Mouse (Mus musculus) MEL (cell line): ENCODE measurements around the gene Abi3. TPM values are rescaled to one million over a fixed set of nuclear protein-coding genes. Genes with fewer than 3 reads are reported as not detected.

Experiments used
- DNase-seq: peaks from one replicate; pipeline ENCODE4 v3.0.0; 2011; ENCODE audit warnings: low read depth, low spot score
- H3K27ac ChIP-seq: 2 replicates; pipeline ENCODE4 v1.5.1; 2012; ENCODE audit warnings: low read depth, mild to moderate bottlenecking, control low read depth, low read length, moderate library complexity; ENCODE audit not compliant: control insufficient read depth
- H3K27me3 ChIP-seq, 2 experiments: fragments of 150-350 bp in 1 of 2; sonication (generic) in 1 of 2; 2 replicates each; pipeline ENCODE4 v1.6.1; 2012; ENCODE audit warnings: low read length in 2 of 2, mild to moderate bottlenecking in 2 of 2, improper control_type of control experiment in 1 of 2, moderate library complexity in 1 of 2; ENCODE audit not compliant: insufficient read depth in 2 of 2, control insufficient read depth in 1 of 2
- H3K36me3 ChIP-seq, 2 experiments: 2 replicates each; pipeline ENCODE4 v1.6.1; 2012 to 2014; ENCODE audit warnings: low read length in 2 of 2, improper control_type of control experiment in 1 of 2, inconsistent platforms in 1 of 2, mild to moderate bottlenecking in 1 of 2; ENCODE audit not compliant: insufficient read depth in 2 of 2, control insufficient read depth in 1 of 2
- H3K4me1 ChIP-seq, 2 experiments: fragments of 150-350 bp in 1 of 2; sonication (generic) in 1 of 2; 2 replicates each; pipeline ENCODE4 v1.6.1; 2012; ENCODE audit warnings: low read length in 2 of 2, improper control_type of control experiment in 1 of 2, mild to moderate bottlenecking in 1 of 2; ENCODE audit not compliant: insufficient read depth in 2 of 2, control insufficient read depth in 1 of 2
- H3K4me3 ChIP-seq, 2 experiments: fragments of 150-350 bp in 1 of 2; sonication (generic) in 1 of 2; 2 replicates each; pipeline ENCODE4 v1.5.1; 2012; ENCODE audit warnings: low read depth in 2 of 2, low read length in 2 of 2, mild to moderate bottlenecking in 2 of 2, moderate library complexity in 2 of 2, control low read depth in 1 of 2, improper control_type of control experiment in 1 of 2; ENCODE audit not compliant: control insufficient read depth in 1 of 2, insufficient read depth in 1 of 2
- H3K79me2 ChIP-seq: 2 replicates; pipeline ENCODE4 v1.6.1; 2012; ENCODE audit warnings: mild to moderate bottlenecking, low read length, moderate library complexity; ENCODE audit not compliant: control insufficient read depth, poor library complexity, insufficient read depth
- H3K9ac ChIP-seq: 2 replicates; pipeline ENCODE4 v1.6.1; 2012; ENCODE audit warnings: low read depth, mild to moderate bottlenecking, control low read depth, low read length, moderate library complexity; ENCODE audit not compliant: control insufficient read depth, poor library complexity, severe bottlenecking
- H3K9me3 ChIP-seq: fragments of 150-350 bp; sonication (generic); replicated peaks from 2 replicates; pipeline ENCODE4 v1.6.1; 2012; ENCODE audit warnings: mild to moderate bottlenecking, low read length, improper control_type of control experiment, moderate library complexity; ENCODE audit not compliant: insufficient read depth
- CHD2 ChIP-seq: IDR thresholded peaks from 2 replicates; pipeline ENCODE4 v1.6.1; 2011; ENCODE audit warnings: low read length, improper control_type of control experiment
- EP300 ChIP-seq, 2 experiments: IDR thresholded peaks; 2 replicates each; pipeline ENCODE4 v1.6.1; 2011; ENCODE audit warnings: improper control_type of control experiment in 2 of 2, low read length in 2 of 2, low read depth in 1 of 2, mild to moderate bottlenecking in 1 of 2
- GABPA ChIP-seq: IDR thresholded peaks from 2 replicates; pipeline ENCODE4 v1.6.1; 2012; ENCODE audit warnings: low read depth, mild to moderate bottlenecking, inconsistent platforms, low read length, improper control_type of control experiment, moderate library complexity
- HCFC1 ChIP-seq: IDR thresholded peaks from 2 replicates; pipeline ENCODE4 v1.6.1; 2012; ENCODE audit warnings: low read depth, mild to moderate bottlenecking, inconsistent platforms, low read length, improper control_type of control experiment, moderate library complexity
- KAT2A ChIP-seq: conservative IDR thresholded peaks from 2 replicates; pipeline ENCODE4 v1.6.1; 2012; ENCODE audit warnings: low read depth, low read length, improper control_type of control experiment, inconsistent platforms
- MAX ChIP-seq: IDR thresholded peaks from 2 replicates; pipeline ENCODE4 v1.6.1; 2011; ENCODE audit warnings: low read length, improper control_type of control experiment
- NRF1 ChIP-seq: IDR thresholded peaks from 2 replicates; pipeline ENCODE4 v1.6.1; 2014; ENCODE audit warnings: low read depth, mild to moderate bottlenecking, inconsistent platforms, low read length, improper control_type of control experiment, moderate library complexity; ENCODE audit not compliant: poor library complexity, insufficient read depth, severe bottlenecking
- POLR2AphosphoS2 ChIP-seq: IDR thresholded peaks from 2 replicates; pipeline ENCODE4 v1.6.1; 2011; ENCODE audit warnings: low read length, improper control_type of control experiment
- POLR2AphosphoS5 ChIP-seq: IDR thresholded peaks from 2 replicates; pipeline ENCODE4 v1.6.1; 2012; ENCODE audit warnings: low read depth, borderline replicate concordance, mild to moderate bottlenecking, inconsistent platforms, low read length, moderate library complexity, mixed read lengths
- RAD21 ChIP-seq: IDR thresholded peaks from 2 replicates; pipeline ENCODE4 v1.6.1; 2011; ENCODE audit warnings: mild to moderate bottlenecking, low read depth, low read length, improper control_type of control experiment
- SIN3A ChIP-seq: IDR thresholded peaks from 2 replicates; pipeline ENCODE4 v1.6.1; 2012; ENCODE audit warnings: low read length, improper control_type of control experiment, inconsistent platforms
- SMC3 ChIP-seq: IDR thresholded peaks from 2 replicates; pipeline ENCODE4 v1.6.1; 2011; ENCODE audit warnings: low read depth, low read length, improper control_type of control experiment
- TCF12 ChIP-seq: IDR thresholded peaks from 2 replicates; pipeline ENCODE4 v1.6.1; 2014; ENCODE audit warnings: low read depth, mild to moderate bottlenecking, inconsistent platforms, low read length, improper control_type of control experiment, moderate library complexity
- UBTF ChIP-seq: IDR thresholded peaks from 2 replicates; pipeline ENCODE4 v1.6.1; 2012; ENCODE audit warnings: low read depth, mild to moderate bottlenecking, inconsistent platforms, low read length, improper control_type of control experiment, moderate library complexity, borderline replicate concordance; ENCODE audit not compliant: insufficient read depth
- USF1 ChIP-seq: IDR thresholded peaks from 2 replicates; pipeline ENCODE4 v1.6.1; 2014; ENCODE audit warnings: low read depth, mild to moderate bottlenecking, inconsistent platforms, low read length, improper control_type of control experiment, moderate library complexity
- USF2 ChIP-seq, 2 experiments: IDR thresholded peaks; 2 replicates each; pipeline ENCODE4 v1.6.1; 2011 to 2012; ENCODE audit warnings: improper control_type of control experiment in 2 of 2, low read length in 2 of 2, borderline replicate concordance in 1 of 2, inconsistent platforms in 1 of 2, low read depth in 1 of 2, mild to moderate bottlenecking in 1 of 2; ENCODE audit not compliant: insufficient read depth in 1 of 2
- ZC3H11A ChIP-seq: IDR thresholded peaks from 2 replicates; pipeline ENCODE4 v1.6.1; 2012; ENCODE audit warnings: low read depth, mild to moderate bottlenecking, inconsistent platforms, low read length, improper control_type of control experiment
- ZKSCAN1 ChIP-seq: IDR thresholded peaks from 2 replicates; pipeline ENCODE4 v1.6.1; 2012; ENCODE audit warnings: low read depth, mild to moderate bottlenecking, inconsistent platforms, low read length, improper control_type of control experiment, moderate library complexity
- polyA plus RNA-seq, 2 experiments: library from polyadenylated mRNA; stranded (reverse) in 1 of 2; unstranded in 1 of 2; fragments of >175 nt in 1 of 2; fragments of >200 nt in 1 of 2; gene quantifications; 2 replicates each; pipeline versions ENCODE4 v1.2.1 to v1.2.4; 2012; ENCODE audit warnings: low replicate concordance in 2 of 2, low read depth in 1 of 2; ENCODE audit not compliant: insufficient read length in 2 of 2, insufficient read depth in 1 of 2, missing spikeins in 1 of 2
- total RNA-seq: library from RNA; depleted of rRNA; stranded (reverse); fragments of 300-350 nt; gene quantifications from 2 replicates; pipeline ENCODE4 v1.2.3, GENCODE M21; 2012

Gene Abi3
- total and polyA plus RNA-seq, 3 experiments, result 3.3 to 15.4 TPM; not detected in 1

DNA sequence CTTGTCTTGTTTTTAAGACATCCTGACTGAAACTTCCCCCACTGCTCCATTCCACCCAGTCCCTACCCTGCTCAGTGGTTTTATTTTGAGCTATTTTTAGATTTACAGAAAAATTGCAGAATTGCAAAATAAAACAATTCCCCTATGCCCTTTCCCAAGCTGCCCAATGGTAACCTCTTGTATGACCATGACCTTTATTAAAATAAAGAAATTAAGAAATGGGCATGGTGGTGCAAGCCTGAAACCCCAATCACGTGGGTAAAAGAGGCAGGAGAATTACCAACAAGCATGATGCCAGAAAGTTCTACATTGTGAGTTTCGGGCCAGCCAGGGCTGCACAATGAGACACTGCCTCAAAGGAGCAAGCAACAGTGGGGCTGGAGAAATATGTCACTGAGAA, 8.6 kb upstream of the Abi3 start:
- peaks cover 0 to 3% of the 10 kb centered on the region in 2 experiments; a peak in 1 of 4 replicates for H3K4me1 ChIP-seq
- H3K36me3 ChIP-seq, result no peaks in the 10 kb centered on the region
- H3K27me3 ChIP-seq, result 0 out of 4 replicates have a peak, but pooled peaks cover 0 to 2% of the 10 kb centered on the region in 2 experiments
- no peak overlapping the region for H3K9ac ChIP-seq
- no peaks in the 10 kb centered on the region for H3K79me2 ChIP-seq
- no peak for TF ChIP-seq SMC3
- TF ChIP-seq UBTF, result no peak
- TF ChIP-seq MAX, result no peak
- no peak for TF ChIP-seq KAT2A
- TF ChIP-seq HCFC1, result no peak
- no peak for TF ChIP-seq TCF12
- TF ChIP-seq POLR2AphosphoS5, result no peak
- no peak for TF ChIP-seq CHD2
- no peak for TF ChIP-seq POLR2AphosphoS2
- no peak for TF ChIP-seq ZKSCAN1
- no peak for TF ChIP-seq RAD21
- no peak for TF ChIP-seq SIN3A
- no peak for TF ChIP-seq GABPA
- TF ChIP-seq, all 39 proteins: peak for 0
- H3K9me3 ChIP-seq, result no peaks in the 10 kb centered on the region
- no peak for DNase-seq
- H3K4me3 ChIP-seq, result no peak overlapping the region
- H3K27ac ChIP-seq, result no peak overlapping the region

DNA sequence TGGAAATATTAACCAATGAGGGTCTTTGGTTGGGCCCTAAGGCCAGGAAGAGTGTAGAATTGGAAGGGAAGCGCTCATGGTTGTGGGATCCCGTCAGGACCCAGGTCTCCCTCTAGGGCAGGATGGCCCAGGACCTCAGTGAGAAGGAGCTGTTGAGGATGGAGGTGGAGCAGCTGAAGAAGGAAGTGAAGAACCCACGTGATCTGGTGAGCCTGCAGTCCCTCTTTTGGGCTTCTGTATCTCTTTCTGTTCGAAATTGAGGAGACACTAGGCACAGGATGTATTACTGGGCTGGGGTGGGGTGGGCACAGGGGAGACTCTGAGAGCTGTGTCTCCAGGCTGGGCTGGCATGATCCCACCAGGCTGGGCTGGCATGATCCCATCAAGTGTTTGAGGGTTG, 2.7 kb upstream of the Abi3 start:
- no peak for TF ChIP-seq NRF1
- no peak for TF ChIP-seq ZC3H11A
- no peak for TF ChIP-seq EP300 (IDR thresholded peaks at IDR 0.05; ENCODE audit: low read depth in 1 of 2, low read length in 2 of 2)
- TF ChIP-seq SMC3, result no peak
- no peak for TF ChIP-seq GABPA
- TF ChIP-seq POLR2AphosphoS2, result no peak
- no peak; the same call in 1 of the 2 replicates for TF ChIP-seq MAX
- TF ChIP-seq USF2 (IDR thresholded peaks at IDR 0.05; ENCODE audit: borderline replicate concordance in 1 of 2, insufficient read depth in 1 of 2, low read depth in 1 of 2, low read length in 2 of 2), result 0 out of 4 replicates have a peak, but pooled peaks of 1 of the 2 experiments have one; percentile 32
- TF ChIP-seq SIN3A, result no peak
- TF ChIP-seq USF1, result peak; percentile 86
- no peak for TF ChIP-seq KAT2A
- no peak for TF ChIP-seq TCF12
- Histone ChIP-seq H3K79me2 (no peaks in the 10 kb centered on the region; the same call in 1 of the 2 replicates), H3K4me1 (peaks cover 6 to 32% of the 10 kb centered on the region in 2 experiments)

More for the DNA sequence above, 2.7 kb upstream of the Abi3 start:
- Histone ChIP-seq H3K9me3 (no peaks in the 10 kb centered on the region), H3K4me3 (no peak overlapping the region), H3K9ac (no peak overlapping the region), H3K27ac (no peak overlapping the region), H3K27me3 (no peaks in the 10 kb centered on the region), H3K36me3 (peaks cover 0 to 10% of the 10 kb centered on the region in 2 experiments; a peak in 2 of 4 replicates)
- DNase-seq, result peak; percentile 23
